Mouse (Mus musculus) cortical plate, adult 2 months (tissue): ENCODE results near the gene Fam24a. TPM values are rescaled to one million over a fixed set of nuclear protein-coding genes. Genes with fewer than 3 reads are reported as not detected.

ENCODE experiments used
- H3K27ac ChIP-seq: fragments of 200-500 bp; 2 replicates; pipeline ENCODE4 v1.5.1; 2012; ENCODE audit warnings: low read length, control low read depth, inconsistent platforms; ENCODE audit not compliant: insufficient read depth
- H3K4me1 ChIP-seq: fragments of 200-500 bp; 2 replicates; pipeline ENCODE4 v1.6.1; 2011; ENCODE audit warnings: low read length; ENCODE audit not compliant: control insufficient read depth, insufficient read depth
- H3K4me3 ChIP-seq: fragments of 200-500 bp; 2 replicates; pipeline ENCODE4 v1.5.1; 2011; ENCODE audit warnings: mild to moderate bottlenecking, low read length, control low read depth; ENCODE audit not compliant: insufficient read depth
- CTCF ChIP-seq: fragments of 200-500 bp; IDR thresholded peaks from 2 replicates; pipeline ENCODE4 v1.5.1; 2011; ENCODE audit warnings: mild to moderate bottlenecking, control low read depth, low read length; ENCODE audit not compliant: insufficient read depth; ENCODE audit errors: extremely low read depth
- POLR2A ChIP-seq: fragments of 200-500 bp; IDR thresholded peaks from 2 replicates; pipeline ENCODE4 v1.6.1; 2011; ENCODE audit warnings: mild to moderate bottlenecking, low read length, control low read depth; ENCODE audit not compliant: insufficient read depth; ENCODE audit errors: extremely low read depth
- polyA plus RNA-seq: library from polyadenylated mRNA; depleted of rRNA; stranded (reverse); fragments of >200 nt; gene quantifications from 2 replicates; pipeline ENCODE4 v1.2.3, GENCODE M21; 2012; rRNA removed

Fam24a gene
- polyA plus RNA-seq, 1 experiment, result not detected

GRCm38 (mm10) chr7:131371880-131372651, 38.4 kb downstream of the Fam24a start:
- Histone ChIP-seq H3K4me3 (peak overlapping the region; percentile 84), H3K4me1 (no peaks in the 10 kb centered on the region; the same call in 1 of the 2 replicates), H3K27ac (no peak overlapping the region)
- TF ChIP-seq POLR2A (no peak), CTCF (no peak)

Other genes with a start within 250 kb of the Fam24a start
- gene 4933402N03Rik, start 187.6 kb upstream of the Fam24a start, polyA plus RNA-seq, result not detected in 2 replicates
- gene 5430419D17Rik, start 159.5 kb upstream of the Fam24a start, polyA plus RNA-seq, result 0.04 TPM in 2 replicates
- gene Cuzd1, start 11.6 kb upstream of the Fam24a start, polyA plus RNA-seq, result 0.47 and 0.75 TPM in 2 replicates
- 0.34 TPM in 1 of 2 replicates, not detected in the other for gene Fam24b, start 4.3 kb upstream of the Fam24a start, polyA plus RNA-seq
- 14.2 and 15.2 TPM in 2 replicates for gene 2310057M21Rik, start 28.9 kb downstream of the Fam24a start, polyA plus RNA-seq
- gene Pstk, start 37.3 kb downstream of the Fam24a start, polyA plus RNA-seq, result 59.5 and 64.4 TPM in 2 replicates
- 17.8 and 18.4 TPM in 2 replicates for gene Ikzf5, start 76.7 kb downstream of the Fam24a start, polyA plus RNA-seq
- 36.2 and 38.5 TPM in 2 replicates for gene Acadsb, start 76.7 kb downstream of the Fam24a start, polyA plus RNA-seq
- gene Hmx3, start 209.0 kb downstream of the Fam24a start, polyA plus RNA-seq, result not detected in 2 replicates
- gene Hmx2, start 214.9 kb downstream of the Fam24a start, polyA plus RNA-seq, result not detected in 2 replicates
- 82.0 and 88.8 TPM in 2 replicates for gene Bub3, start 226.4 kb downstream of the Fam24a start, polyA plus RNA-seq